Mouse (Mus musculus) C2C12 (cell line): ENCODE data around the gene Plekhm1.

Experiments used
- CEBPB ChIP-seq: IDR thresholded peaks from one replicate; pipeline ENCODE4 v1.6.1; 2011; ENCODE audit warnings: low read depth, mild to moderate bottlenecking, control low read depth, moderate library complexity
- CTCF ChIP-seq: IDR thresholded peaks from one replicate; pipeline ENCODE4 v1.5.1; 2011; ENCODE audit not compliant: control insufficient read depth, insufficient read depth, insufficient read length
- FOSL1 ChIP-seq: IDR thresholded peaks from one replicate; pipeline ENCODE4 v1.8.0; 2011; ENCODE audit warnings: mild to moderate bottlenecking, low read length; ENCODE audit not compliant: poor library complexity, insufficient read depth, severe bottlenecking
- MAX ChIP-seq: IDR thresholded peaks from one replicate; pipeline ENCODE4 v1.6.1; 2011; ENCODE audit warnings: mild to moderate bottlenecking, control low read depth
- USF1 ChIP-seq: IDR thresholded peaks from one replicate; pipeline ENCODE4 v1.6.1; 2011; ENCODE audit warnings: low read depth, mild to moderate bottlenecking, control low read depth, moderate library complexity

DNA sequence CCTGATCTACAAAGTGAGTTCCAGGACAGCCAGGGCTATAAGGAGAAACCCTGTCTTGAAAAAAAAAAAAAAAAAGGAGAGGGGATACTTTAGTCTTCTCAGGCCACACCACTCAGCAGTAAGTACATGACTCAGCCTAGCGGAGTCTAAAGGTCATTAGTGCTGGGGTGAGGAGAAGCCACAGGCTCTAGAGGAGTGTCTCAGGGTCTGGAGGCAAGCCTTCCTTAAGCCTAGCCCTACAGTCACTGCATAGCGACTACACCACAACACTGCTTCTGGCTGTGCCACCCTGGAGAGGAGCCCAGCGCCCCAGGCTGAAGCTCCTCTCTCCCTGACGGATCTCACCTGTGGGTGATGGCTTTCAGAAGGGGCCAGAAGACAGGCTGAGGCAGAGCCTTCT is 15.8 kb downstream of the Plekhm1 start:
- TF ChIP-seq CTCF: no peak
- no peak for TF ChIP-seq FOSL1
- no peak for TF ChIP-seq CEBPB
- no peak for TF ChIP-seq MAX
- no peak for TF ChIP-seq USF1
